Mouse (Mus musculus) liver, adult 2 months (tissue): ENCODE data around the gene Tbcb. TPM values are rescaled to one million over a fixed set of nuclear protein-coding genes. Genes with fewer than 3 reads are reported as not detected.

ENCODE experiments used
- DNase-seq: peaks from one replicate; pipeline ENCODE4 v3.0.0-alpha.2; 2011; ENCODE audit warnings: low read depth, low spot score; ENCODE audit errors: extremely low read depth
- H3K27ac ChIP-seq: fragments of 200-500 bp; replicated peaks from 2 replicates; pipeline ENCODE4 v1.5.1; 2012; ENCODE audit warnings: low read depth, mild to moderate bottlenecking, control low read depth, inconsistent platforms, low read length; ENCODE audit not compliant: insufficient read depth
- H3K27me3 ChIP-seq: fragments of 200-500 bp; 2 replicates; pipeline ENCODE4 v1.6.1; 2012; ENCODE audit warnings: mild to moderate bottlenecking, moderate library complexity, low read length, inconsistent platforms; ENCODE audit not compliant: control insufficient read depth, insufficient read depth
- H3K36me3 ChIP-seq: fragments of 200-500 bp; 2 replicates; pipeline ENCODE4 v1.6.1; 2012; ENCODE audit warnings: low read length, inconsistent platforms; ENCODE audit not compliant: control insufficient read depth, insufficient read depth
- H3K4me1 ChIP-seq: fragments of 200-500 bp; 2 replicates; pipeline ENCODE4 v1.6.1; 2011; ENCODE audit warnings: low read length; ENCODE audit not compliant: control insufficient read depth, insufficient read depth
- H3K4me3 ChIP-seq: fragments of 200-500 bp; 2 replicates; pipeline ENCODE4 v1.5.1; 2011; ENCODE audit warnings: low read depth, mild to moderate bottlenecking, control low read depth, low read length, moderate library complexity; ENCODE audit not compliant: insufficient read depth
- H3K79me2 ChIP-seq: fragments of 200-500 bp; 2 replicates; pipeline ENCODE4 v1.6.1; 2012; ENCODE audit warnings: inconsistent platforms, mild to moderate bottlenecking, low read length, moderate library complexity; ENCODE audit not compliant: control insufficient read depth, insufficient read depth
- H3K9ac ChIP-seq: fragments of 200-500 bp; 2 replicates; pipeline ENCODE4 v1.6.1; 2012; ENCODE audit warnings: low read depth, mild to moderate bottlenecking, control low read depth, inconsistent platforms, low read length
- CTCF ChIP-seq: fragments of 200-500 bp; IDR thresholded peaks from 2 replicates; pipeline ENCODE4 v1.5.1; 2011; ENCODE audit warnings: low read depth, low read length, control low read depth
- POLR2A ChIP-seq: fragments of 200-500 bp; IDR thresholded peaks from 2 replicates; pipeline ENCODE4 v1.6.1; 2011; ENCODE audit warnings: low read length, control low read depth; ENCODE audit not compliant: insufficient read depth; ENCODE audit errors: extremely low read depth
- WGBS: fragments of 180-500 bp; shearing (Covaris S2); methylation state at CpG from one replicate; pipeline ENCODE4 v1.1.7; 2018; 5-methylcytosine and 5-hydroxymethylcytosine counted together
- polyA plus RNA-seq: library from polyadenylated mRNA; depleted of rRNA; stranded (reverse); fragments of >200 nt; gene quantifications from 2 replicates; pipeline ENCODE4 v1.2.3, GENCODE M21; 2012
- total RNA-seq: library from RNA; depleted of rRNA; stranded (reverse); fragments of >200 nt; gene quantifications from 2 replicates; pipeline ENCODE4 v1.2.3, GENCODE M21; 2014

The Tbcb gene
- total and polyA plus RNA-seq, 2 experiments, result 22.1 to 32.3 TPM

DNA sequence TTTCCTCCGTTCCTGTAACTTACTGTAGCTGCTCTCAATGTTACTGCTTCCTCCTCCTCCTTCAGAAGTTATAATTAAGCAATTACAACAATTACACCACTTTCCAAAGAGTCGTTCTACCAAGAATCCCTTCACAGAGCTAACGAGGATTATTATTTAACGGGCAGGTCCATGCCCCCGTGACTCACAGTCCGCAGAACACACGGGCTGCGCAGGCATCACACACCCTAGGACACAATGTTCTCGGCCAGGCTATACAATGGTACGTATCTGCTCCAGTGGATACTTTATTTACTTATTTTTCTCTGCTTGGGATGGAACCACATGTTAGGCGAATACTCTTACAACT, 12.1 kb downstream of the Tbcb start:
- TF ChIP-seq POLR2A (no peak), CTCF (no peak)
- no peaks in the 10 kb centered on the region for H3K27me3 ChIP-seq

GRCm38 (mm10) chr7:30219293-30220007, 12.6 kb downstream of the Tbcb start:
- DNase-seq, result peak; percentile 50
- Histone ChIP-seq H3K27ac (no peak overlapping the region), H3K36me3 (peaks cover 5% of the 10 kb centered on the region; the same call in 1 of the 2 replicates), H3K4me1 (peaks cover 3% of the 10 kb centered on the region; the same call in 1 of the 2 replicates), H3K27me3 (no peaks in the 10 kb centered on the region), H3K79me2 (no peaks in the 10 kb centered on the region), H3K4me3 (peak overlapping the region; percentile 65), H3K9ac (peak overlapping the region; percentile 65)
- WGBS, result 7% methylated on average over 16 of the region's 16 CpGs
- TF ChIP-seq POLR2A, result no peak
- TF ChIP-seq CTCF, result no peak

More for the DNA sequence above, 12.1 kb downstream of the Tbcb start:
- peaks cover 7% of the 10 kb centered on the region; the same call in 1 of the 2 replicates for H3K36me3 ChIP-seq
- 18% methylated on average over 11 of the region's 11 CpGs for WGBS
- H3K9ac ChIP-seq, result peak overlapping the region; percentile 65; the same call in 1 of the 2 replicates
- no peak overlapping the region for H3K27ac ChIP-seq
- no peaks in the 10 kb centered on the region for H3K79me2 ChIP-seq
- H3K4me1 ChIP-seq, result peaks cover 3% of the 10 kb centered on the region; the same call in 1 of the 2 replicates
- peak overlapping the region; percentile 65 for H3K4me3 ChIP-seq
- peak; percentile 33 for DNase-seq

GRCm38 (mm10) chr7:30217277-30217676, 14.8 kb downstream of the Tbcb start:
- Histone ChIP-seq H3K27me3 (no peaks in the 10 kb centered on the region), H3K4me1 (peaks cover 3% of the 10 kb centered on the region; the same call in 1 of the 2 replicates), H3K9ac (no peak overlapping the region), H3K4me3 (no peak overlapping the region), H3K27ac (no peak overlapping the region), H3K36me3 (no peaks in the 10 kb centered on the region), H3K79me2 (no peaks in the 10 kb centered on the region)
- 75% methylated on average over 2 of the region's 2 CpGs for WGBS
- TF ChIP-seq CTCF (no peak), POLR2A (no peak)
- DNase-seq, result no peak

- WGBS, result under 1% methylated on average over 15 of the region's 16 CpGs
- H3K79me2 ChIP-seq, result no peaks in the 10 kb centered on the region
- no peak for TF ChIP-seq POLR2A
- peak; percentile 89 for TF ChIP-seq CTCF
- H3K9ac ChIP-seq, result no peak overlapping the region
- no peaks in the 10 kb centered on the region for H3K27me3 ChIP-seq
- no peaks in the 10 kb centered on the region for H3K36me3 ChIP-seq
- no peak overlapping the region for H3K27ac ChIP-seq
- peaks cover 3% of the 10 kb centered on the region; the same call in 1 of the 2 replicates for H3K4me1 ChIP-seq
- no peak overlapping the region for H3K4me3 ChIP-seq
- DNase-seq, result peak; percentile 75
These were observed 15.3 kb downstream of the Tbcb start for GRCm38 (mm10) chr7:30216723-30217151.

DNA sequence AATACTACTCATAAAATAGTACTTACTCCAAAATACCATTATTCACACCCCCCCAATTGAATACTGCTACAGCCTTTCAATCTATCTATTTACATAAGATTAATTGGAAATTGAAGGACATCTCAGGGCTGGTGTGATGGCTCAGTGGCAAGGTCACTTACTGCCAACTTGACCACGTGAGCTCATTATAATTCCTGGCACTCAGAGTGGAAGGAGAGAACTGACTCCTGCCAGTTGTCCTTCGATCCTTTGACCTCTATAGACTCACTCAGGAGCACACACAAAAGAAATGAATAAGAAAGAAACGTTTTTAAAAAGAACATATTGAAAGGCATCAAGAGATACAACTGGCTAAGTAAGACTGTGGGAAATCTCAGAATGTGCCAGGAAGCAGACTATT, 16.2 kb downstream of the Tbcb start:
- H3K9ac ChIP-seq, result no peak overlapping the region
- H3K27ac ChIP-seq, result no peak overlapping the region
- no peak overlapping the region for H3K4me3 ChIP-seq
- H3K4me1 ChIP-seq, result peaks cover 3% of the 10 kb centered on the region; the same call in 1 of the 2 replicates
- H3K27me3 ChIP-seq, result no peaks in the 10 kb centered on the region
- DNase-seq, result peak; percentile 83
- H3K36me3 ChIP-seq, result no peaks in the 10 kb centered on the region
- 58% methylated on average over 3 of the region's 3 CpGs for WGBS
- no peaks in the 10 kb centered on the region for H3K79me2 ChIP-seq
- no peak for TF ChIP-seq CTCF
- no peak for TF ChIP-seq POLR2A

DNA sequence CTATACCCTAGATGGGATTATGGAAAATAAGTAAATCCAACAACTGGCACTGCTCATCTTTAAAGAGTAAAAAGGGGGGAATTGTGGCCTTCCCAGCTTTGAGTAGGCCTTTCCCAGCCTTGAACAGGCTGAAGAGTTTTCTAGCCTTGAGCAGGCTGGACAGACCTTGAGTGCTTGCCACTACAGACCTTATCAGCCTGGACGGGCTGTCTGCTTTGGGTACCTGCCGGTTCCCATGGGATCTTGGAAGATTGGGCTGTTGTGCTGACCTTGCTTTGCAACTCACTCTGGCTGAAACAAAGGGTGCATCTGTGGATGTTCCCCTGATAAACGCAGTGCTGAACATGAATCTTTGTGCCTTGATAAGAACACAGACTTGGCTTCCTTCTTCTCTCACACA, 18.2 kb downstream of the Tbcb start:
- no peak overlapping the region for H3K4me3 ChIP-seq
- H3K9ac ChIP-seq, result no peak overlapping the region
- no peaks in the 10 kb centered on the region for H3K79me2 ChIP-seq
- no peaks in the 10 kb centered on the region for H3K4me1 ChIP-seq
- no peaks in the 10 kb centered on the region for H3K27me3 ChIP-seq
- no peaks in the 10 kb centered on the region for H3K36me3 ChIP-seq
- 81% methylated on average over 3 of the region's 3 CpGs for WGBS
- no peak for DNase-seq
- TF ChIP-seq CTCF (no peak), POLR2A (no peak)
- H3K27ac ChIP-seq, result no peak overlapping the region
